Mouse (Mus musculus): Measurements from ENCODE around the gene Orai3. TPM values are rescaled to one million over a fixed set of nuclear protein-coding genes. Genes with fewer than 3 reads are reported as not detected.
"Not testable (repeated sequence)": the region's sequence is repeated elsewhere in the genome, so short reads cannot be mapped to it uniquely, and the experiment has no call there.

Gene Orai3
- 15.8 and 15.9 TPM in 2 replicates for polyA plus RNA-seq (2015; fragmentation: Nextera tagmentation; extraction: Ambion mirVana)

GRCm38 (mm10) chr7:127769651-127770038, at the start of gene Orai3:
TSS of gene Orai3 (plus strand) at chr7:127769815.
- H3K9ac ChIP-seq, result peak within 1 kb of the TSS; percentile 92
- ATAC-seq (ENCODE audit: extremely low read depth, insufficient number of reproducible peaks, low FRiP score, low TSS enrichment), result peak; percentile 71; the same call in 1 of the 2 replicates
- H3K27me3 ChIP-seq (replicated peaks), result no peaks in the 10 kb centered on the region
- H3K36me3 ChIP-seq, result peaks cover 41% of the 10 kb centered on the region
- peak within 1 kb of the TSS; percentile 80 for H3K27ac ChIP-seq (replicated peaks)
- H3K9me3 ChIP-seq, result no peaks in the 10 kb centered on the region
- peak within 1 kb of the TSS; percentile 77 for H3K4me2 ChIP-seq
- peak within 1 kb of the TSS; percentile 64 for H3K4me3 ChIP-seq
- peaks cover 34% of the 10 kb centered on the region for H3K4me1 ChIP-seq
- under 1% methylated on average over 24 of the region's 24 CpGs for WGBS

- H3K9me3 ChIP-seq, result no peaks in the 10 kb centered on the region
- no peaks in the 10 kb centered on the region for H3K36me3 ChIP-seq
- no peak for ATAC-seq (ENCODE audit: extremely low read depth, insufficient number of reproducible peaks, low FRiP score, low TSS enrichment)
- H3K9ac ChIP-seq, result no peak overlapping the region
- H3K4me2 ChIP-seq, result no peak overlapping the region
- H3K27me3 ChIP-seq (replicated peaks), result peaks cover 22% of the 10 kb centered on the region
- H3K27ac ChIP-seq (replicated peaks), result no peak overlapping the region
- WGBS, result 30% methylated on average over 2 of the region's 2 CpGs
- no peaks in the 10 kb centered on the region for H3K4me1 ChIP-seq
- no peak overlapping the region for H3K4me3 ChIP-seq
Measured at GRCm38 (mm10) chr7:127725490-127725889, 44.1 kb upstream of the Orai3 start.

DNA sequence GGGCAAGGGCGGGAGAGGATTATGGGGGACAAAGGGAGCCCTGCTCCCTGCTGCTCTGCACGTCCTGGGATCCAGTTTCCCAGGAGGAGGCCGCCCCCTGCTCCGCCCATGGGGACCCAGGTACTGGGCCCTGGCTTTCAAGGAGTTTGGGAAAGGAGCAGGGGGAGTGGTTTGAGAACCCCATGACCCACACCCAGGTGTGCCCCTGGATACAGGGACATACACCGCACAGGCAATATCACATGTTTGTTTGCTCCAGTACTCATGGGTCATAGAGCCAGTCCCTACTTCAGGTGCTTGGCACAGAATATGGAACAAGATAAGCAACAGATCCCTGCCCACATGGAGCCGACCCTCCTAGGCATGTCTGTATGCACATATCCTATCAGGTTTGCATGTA, 43.7 kb upstream of the Orai3 start:
- no peak for ATAC-seq (ENCODE audit: extremely low read depth, insufficient number of reproducible peaks, low FRiP score, low TSS enrichment)
- 46% methylated on average over 6 of the region's 6 CpGs for WGBS
- Histone ChIP-seq H3K4me1 (no peaks in the 10 kb centered on the region), H3K9ac (no peak overlapping the region), H3K36me3 (no peaks in the 10 kb centered on the region), H3K9me3 (no peaks in the 10 kb centered on the region), H3K27me3 (replicated peaks) (peaks cover 22% of the 10 kb centered on the region), H3K27ac (replicated peaks) (no peak overlapping the region), H3K4me3 (no peak overlapping the region), H3K4me2 (no peak overlapping the region)

- Histone ChIP-seq H3K9ac (no peak overlapping the region), H3K27me3 (replicated peaks) (peaks cover 22% of the 10 kb centered on the region), H3K9me3 (no peaks in the 10 kb centered on the region), H3K4me3 (no peak overlapping the region), H3K4me1 (no peaks in the 10 kb centered on the region), H3K27ac (replicated peaks) (no peak overlapping the region), H3K36me3 (no peaks in the 10 kb centered on the region), H3K4me2 (no peak overlapping the region)
- WGBS, result 80% methylated on average over 7 of the region's 7 CpGs
- ATAC-seq (ENCODE audit: extremely low read depth, insufficient number of reproducible peaks, low FRiP score, low TSS enrichment), result no peak
Measured at GRCm38 (mm10) chr7:127727898-127728297, 41.7 kb upstream of the Orai3 start.

GRCm38 (mm10) chr7:127730170-127730569, 39.4 kb upstream of the Orai3 start:
- ATAC-seq (ENCODE audit: extremely low read depth, insufficient number of reproducible peaks, low FRiP score, low TSS enrichment), result no peak
- no peak overlapping the region for H3K27ac ChIP-seq (replicated peaks)
- no peak overlapping the region for H3K4me2 ChIP-seq
- no peaks in the 10 kb centered on the region for H3K9me3 ChIP-seq
- no peak overlapping the region for H3K9ac ChIP-seq
- H3K27me3 ChIP-seq (replicated peaks), result peaks cover 19% of the 10 kb centered on the region
- no peaks in the 10 kb centered on the region for H3K4me1 ChIP-seq
- H3K4me3 ChIP-seq, result no peak overlapping the region
- WGBS, result 59% methylated on average over 4 of the region's 4 CpGs
- H3K36me3 ChIP-seq, result no peaks in the 10 kb centered on the region

- H3K9ac ChIP-seq; H3K27ac ChIP-seq (replicated peaks); H3K9me3 ChIP-seq; H3K36me3 ChIP-seq; H3K4me2 ChIP-seq; H3K4me3 ChIP-seq; H3K4me1 ChIP-seq; H3K27me3 ChIP-seq (replicated peaks); ATAC-seq (ENCODE audit: extremely low read depth, insufficient number of reproducible peaks, low FRiP score, low TSS enrichment): not testable (repeated sequence)
- no CpG with 5 or more reads among the region's 5 CpGs for WGBS
Measured at GRCm38 (mm10) chr7:127732066-127732465, 37.5 kb upstream of the Orai3 start, which contains the start of gene Ctf2. TSS of gene Ctf2 (minus strand) at chr7:127732166.

DNA sequence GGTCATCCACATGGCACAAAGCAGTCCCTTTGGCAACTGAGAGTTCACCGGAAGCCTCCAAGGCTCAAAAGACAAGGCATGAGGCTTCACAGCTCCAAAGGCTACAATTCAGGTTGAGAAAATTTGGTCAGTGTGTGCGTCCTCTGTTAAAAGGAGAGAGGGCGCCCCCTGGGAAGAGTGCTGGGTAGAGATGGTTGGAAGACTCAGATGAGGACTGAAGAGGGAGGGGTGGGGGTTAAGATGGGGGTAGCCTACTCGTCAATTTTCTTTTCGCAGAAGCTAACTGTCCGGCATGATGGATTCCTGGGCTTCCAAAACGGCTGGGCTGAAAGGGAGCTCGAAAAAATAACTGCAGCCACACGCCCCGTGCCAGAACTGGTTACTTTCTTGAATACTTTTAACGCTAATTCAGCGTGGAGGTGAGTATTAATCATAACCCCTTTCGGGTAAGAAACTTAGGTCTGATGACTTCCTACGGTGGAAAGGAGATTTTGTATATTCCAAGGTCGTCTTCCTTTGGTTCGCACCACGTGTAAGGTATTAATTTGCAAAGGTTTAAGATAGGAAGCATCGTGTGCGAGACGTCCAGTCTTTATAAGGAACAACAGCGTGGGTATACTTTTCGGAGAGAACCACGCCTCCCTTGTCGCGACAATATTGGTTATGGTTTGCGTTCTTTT, 25.1 kb upstream of the Orai3 start, which contains the start of gene Fbxl19:
Gene Fbxl19, plus strand, starts transcription at position 178 of the 680 bp plus-strand sequence.
- Histone ChIP-seq H3K9me3 (no peaks in the 10 kb centered on the region), H3K4me3 (peak within 1 kb of the TSS; percentile 86), H3K27ac (replicated peaks) (peak within 1 kb of the TSS; percentile 91), H3K27me3 (replicated peaks) (no peaks in the 10 kb centered on the region), H3K4me1 (peaks cover 25% of the 10 kb centered on the region), H3K36me3 (peaks cover 16% of the 10 kb centered on the region), H3K9ac (peak within 1 kb of the TSS; percentile 93), H3K4me2 (peak within 1 kb of the TSS; percentile 93)
- WGBS, result under 1% methylated on average over 26 of the region's 26 CpGs
- no peak for ATAC-seq (ENCODE audit: extremely low read depth, insufficient number of reproducible peaks, low FRiP score, low TSS enrichment)

GRCm38 (mm10) chr7:127745251-127745651, 24.4 kb upstream of the Orai3 start:
- no peaks in the 10 kb centered on the region for H3K9me3 ChIP-seq
- WGBS, result under 1% methylated on average over 19 of the region's 19 CpGs
- H3K4me2 ChIP-seq, result peak overlapping the region; percentile 93
- no peaks in the 10 kb centered on the region for H3K27me3 ChIP-seq (replicated peaks)
- H3K27ac ChIP-seq (replicated peaks), result peak overlapping the region; percentile 91
- ATAC-seq (ENCODE audit: extremely low read depth, insufficient number of reproducible peaks, low FRiP score, low TSS enrichment), result peak; percentile 78
- H3K36me3 ChIP-seq, result peaks cover 23% of the 10 kb centered on the region
- H3K9ac ChIP-seq, result peak overlapping the region; percentile 93
- H3K4me1 ChIP-seq, result peaks cover 25% of the 10 kb centered on the region
- H3K4me3 ChIP-seq, result peak overlapping the region; percentile 86

- no peaks in the 10 kb centered on the region for H3K9me3 ChIP-seq
- H3K27ac ChIP-seq (replicated peaks), result peak overlapping the region; percentile 91
- under 1% methylated on average over 39 of the region's 39 CpGs for WGBS
- H3K4me2 ChIP-seq, result peak overlapping the region; percentile 93
- peaks cover 29% of the 10 kb centered on the region for H3K36me3 ChIP-seq
- H3K4me3 ChIP-seq, result peak overlapping the region; percentile 86
- peak overlapping the region; percentile 93 for H3K9ac ChIP-seq
- ATAC-seq (ENCODE audit: extremely low read depth, insufficient number of reproducible peaks, low FRiP score, low TSS enrichment), result peak; percentile 75
- H3K4me1 ChIP-seq, result peaks cover 25% of the 10 kb centered on the region
- H3K27me3 ChIP-seq (replicated peaks), result no peaks in the 10 kb centered on the region
Measured at GRCm38 (mm10) chr7:127745652-127746493, 23.7 kb upstream of the Orai3 start.

- Histone ChIP-seq H3K27me3 (replicated peaks) (no peaks in the 10 kb centered on the region), H3K27ac (replicated peaks) (peak overlapping the region; percentile 91), H3K4me3 (peak overlapping the region; percentile 86), H3K36me3 (peaks cover 39% of the 10 kb centered on the region), H3K4me1 (peaks cover 25% of the 10 kb centered on the region), H3K4me2 (peak overlapping the region; percentile 93), H3K9me3 (no peaks in the 10 kb centered on the region), H3K9ac (peak overlapping the region; percentile 93)
- WGBS, result under 1% methylated on average over 47 of the region's 62 CpGs
- peak; percentile 3; the same call in 1 of the 2 replicates for ATAC-seq (ENCODE audit: extremely low read depth, insufficient number of reproducible peaks, low FRiP score, low TSS enrichment)
Measured at GRCm38 (mm10) chr7:127746494-127747491, 22.8 kb upstream of the Orai3 start.

Data from heart, embryonic 13.5 days (tissue).